Mouse (Mus musculus): Measurements from ENCODE around the gene Usp12.

GRCm38 (mm10) chr5:146815394-146815793 is 20.6 kb upstream of the Usp12 start:
- TF ChIP-seq POLR2A (IDR thresholded peaks at IDR 0.05; ENCODE audit: low read depth, low read length) (no peak), CTCF (IDR thresholded peaks at IDR 0.05; ENCODE audit: extremely low read depth, insufficient read length, insufficient replicate concordance, low read depth, low read length) (no peak)
